Mouse (Mus musculus): ENCODE data around the gene Abhd12. TPM values are rescaled to one million over a fixed set of nuclear protein-coding genes. Genes with fewer than 3 reads are reported as not detected.

The Abhd12 gene
- polyA plus RNA-seq, 1 experiment: not detected

DNA sequence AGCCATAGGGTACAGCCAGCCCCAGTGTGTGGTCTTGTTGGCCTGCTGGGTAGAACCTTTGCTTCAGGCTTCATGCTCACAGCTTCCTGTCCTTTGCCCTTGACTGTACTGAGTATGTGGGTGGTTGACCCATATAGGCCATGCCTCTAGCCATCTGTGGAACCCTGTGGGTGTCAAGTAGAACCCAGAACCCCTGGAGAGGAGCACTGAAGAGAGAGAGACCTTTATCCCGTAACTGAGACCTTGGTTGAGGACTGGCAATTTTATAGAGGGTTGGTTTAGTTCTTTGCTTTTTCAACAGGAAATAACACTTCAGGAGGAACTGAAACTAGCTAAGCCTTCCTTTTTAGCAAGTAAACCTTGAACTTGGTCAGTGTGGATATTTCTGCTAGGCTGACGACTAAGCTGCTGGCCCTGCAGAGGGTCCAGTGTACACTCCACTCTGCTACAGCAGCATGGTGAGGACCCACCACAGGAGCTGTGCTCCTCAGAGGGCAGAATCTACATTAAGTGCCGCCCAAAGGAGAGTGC is 73.6 kb downstream of the Abhd12 start:
- 71% methylated on average over 3 of the region's 3 CpGs for WGBS
- H3K4me3 ChIP-seq (ENCODE audit: insufficient read depth, low read depth, low read length): no peak overlapping the region
- TF ChIP-seq POLR2A (IDR thresholded peaks at IDR 0.05; ENCODE audit: insufficient read depth, low read depth, low read length) (no peak), CTCF (IDR thresholded peaks at IDR 0.05; ENCODE audit: insufficient read depth, low read depth, low read length) (no peak)
- no peaks in the 10 kb centered on the region for H3K4me1 ChIP-seq (ENCODE audit: control insufficient read depth, insufficient read depth, low read length)
- H3K27ac ChIP-seq (ENCODE audit: insufficient read depth, low read depth, low read length): no peak overlapping the region

- H3K4me1 ChIP-seq (ENCODE audit: control insufficient read depth, insufficient read depth, low read length): no peaks in the 10 kb centered on the region
- WGBS: 76% methylated on average over 2 of the region's 2 CpGs
- no peak overlapping the region for H3K27ac ChIP-seq (ENCODE audit: insufficient read depth, low read depth, low read length)
- no peak overlapping the region for H3K4me3 ChIP-seq (ENCODE audit: insufficient read depth, low read depth, low read length)
- TF ChIP-seq CTCF (IDR thresholded peaks at IDR 0.05; ENCODE audit: insufficient read depth, low read depth, low read length) (no peak), POLR2A (IDR thresholded peaks at IDR 0.05; ENCODE audit: insufficient read depth, low read depth, low read length) (no peak)
Observed at GRCm38 (mm10) chr2:150830011-150830410, 74.5 kb downstream of the Abhd12 start.

DNA sequence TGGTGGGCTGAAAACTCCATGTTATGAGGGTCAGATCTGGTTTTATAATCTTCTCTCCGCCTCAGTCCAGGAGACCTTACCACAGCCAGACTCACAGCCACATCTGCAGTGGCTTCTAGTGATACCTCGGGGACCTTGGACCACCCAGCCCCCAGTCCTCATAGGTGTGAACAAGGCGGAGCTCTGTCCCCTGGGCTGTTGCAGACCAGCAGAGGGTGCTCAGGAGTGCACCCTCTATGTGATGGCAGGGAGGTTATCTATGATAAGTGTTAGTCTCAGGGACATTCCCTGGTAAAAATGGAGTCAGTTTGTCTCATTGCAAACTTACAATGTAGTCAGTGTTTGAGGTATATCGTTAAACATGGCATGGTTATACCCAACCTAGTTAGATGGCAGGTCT is 75.9 kb downstream of the Abhd12 start:
- TF ChIP-seq POLR2A (IDR thresholded peaks at IDR 0.05; ENCODE audit: insufficient read depth, low read depth, low read length) (no peak), CTCF (IDR thresholded peaks at IDR 0.05; ENCODE audit: insufficient read depth, low read depth, low read length) (no peak)
- no peak overlapping the region for H3K27ac ChIP-seq (ENCODE audit: insufficient read depth, low read depth, low read length)
- no peaks in the 10 kb centered on the region for H3K4me1 ChIP-seq (ENCODE audit: control insufficient read depth, insufficient read depth, low read length)
- WGBS: 85% methylated on average over 4 of the region's 4 CpGs
- no peak overlapping the region for H3K4me3 ChIP-seq (ENCODE audit: insufficient read depth, low read depth, low read length)

GRCm38 (mm10) chr2:150828164-150828563 is 76.4 kb downstream of the Abhd12 start:
- Histone ChIP-seq H3K4me1 (ENCODE audit: control insufficient read depth, insufficient read depth, low read length) (no peaks in the 10 kb centered on the region), H3K4me3 (ENCODE audit: insufficient read depth, low read depth, low read length) (no peak overlapping the region), H3K27ac (ENCODE audit: insufficient read depth, low read depth, low read length) (no peak overlapping the region)
- TF ChIP-seq POLR2A (IDR thresholded peaks at IDR 0.05; ENCODE audit: insufficient read depth, low read depth, low read length) (no peak), CTCF (IDR thresholded peaks at IDR 0.05; ENCODE audit: insufficient read depth, low read depth, low read length) (no peak)
- 81% methylated on average over 3 of the region's 3 CpGs for WGBS

DNA sequence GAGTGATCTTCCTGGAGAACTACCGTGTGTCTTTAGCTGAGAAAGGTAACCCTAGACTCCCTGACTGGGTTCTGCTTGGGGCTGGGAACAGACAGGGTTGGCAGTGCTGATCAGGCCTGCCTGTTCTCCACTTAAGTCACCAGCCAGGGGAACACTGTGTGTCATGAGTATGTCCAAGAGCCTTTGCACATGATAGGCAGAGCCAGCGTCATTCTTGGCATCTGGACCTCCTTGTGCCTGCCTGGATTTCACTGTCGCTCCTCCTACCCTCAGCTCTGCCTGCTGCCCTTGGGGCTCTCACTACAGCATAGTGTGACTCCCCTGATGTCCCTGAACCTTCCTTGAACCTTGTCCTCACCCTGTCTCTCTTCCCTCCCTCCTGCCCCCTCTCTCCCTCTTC is 78.1 kb downstream of the Abhd12 start:
- no peak overlapping the region for H3K27ac ChIP-seq (ENCODE audit: insufficient read depth, low read depth, low read length)
- peaks cover 7% of the 10 kb centered on the region; the same call in 1 of the 2 replicates for H3K4me1 ChIP-seq (ENCODE audit: control insufficient read depth, insufficient read depth, low read length)
- WGBS: 71% methylated on average over 3 of the region's 3 CpGs
- no peak for TF ChIP-seq POLR2A (IDR thresholded peaks at IDR 0.05; ENCODE audit: insufficient read depth, low read depth, low read length)
- TF ChIP-seq CTCF (IDR thresholded peaks at IDR 0.05; ENCODE audit: insufficient read depth, low read depth, low read length): no peak
- H3K4me3 ChIP-seq (ENCODE audit: insufficient read depth, low read depth, low read length): no peak overlapping the region

DNA sequence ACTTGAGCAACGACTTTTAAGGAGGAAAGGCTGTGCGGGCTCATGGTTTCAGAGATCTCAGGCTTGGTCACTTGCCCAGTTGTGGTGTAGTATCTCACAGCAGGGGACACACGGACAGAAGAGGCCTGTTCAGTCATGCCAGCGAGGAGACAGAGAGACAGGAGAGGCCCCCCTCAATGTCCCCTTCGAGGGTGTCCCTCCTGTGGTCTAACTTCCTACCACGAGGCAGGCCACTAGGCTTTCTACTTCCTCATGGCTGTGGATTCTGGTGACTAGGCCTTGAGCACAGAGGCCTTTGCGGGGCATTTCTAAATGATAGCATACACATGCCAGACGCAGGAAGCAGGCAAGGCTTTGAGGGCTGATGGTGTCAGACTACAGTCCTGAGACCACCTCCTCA is 81.6 kb downstream of the Abhd12 start:
- Histone ChIP-seq H3K27ac (ENCODE audit: insufficient read depth, low read depth, low read length) (no peak overlapping the region), H3K4me1 (ENCODE audit: control insufficient read depth, insufficient read depth, low read length) (peaks cover 7% of the 10 kb centered on the region; the same call in 1 of the 2 replicates), H3K4me3 (ENCODE audit: insufficient read depth, low read depth, low read length) (no peak overlapping the region)
- 63% methylated on average over 8 of the region's 8 CpGs for WGBS
- TF ChIP-seq CTCF (IDR thresholded peaks at IDR 0.05; ENCODE audit: insufficient read depth, low read depth, low read length): no peak
- TF ChIP-seq POLR2A (IDR thresholded peaks at IDR 0.05; ENCODE audit: insufficient read depth, low read depth, low read length): no peak

DNA sequence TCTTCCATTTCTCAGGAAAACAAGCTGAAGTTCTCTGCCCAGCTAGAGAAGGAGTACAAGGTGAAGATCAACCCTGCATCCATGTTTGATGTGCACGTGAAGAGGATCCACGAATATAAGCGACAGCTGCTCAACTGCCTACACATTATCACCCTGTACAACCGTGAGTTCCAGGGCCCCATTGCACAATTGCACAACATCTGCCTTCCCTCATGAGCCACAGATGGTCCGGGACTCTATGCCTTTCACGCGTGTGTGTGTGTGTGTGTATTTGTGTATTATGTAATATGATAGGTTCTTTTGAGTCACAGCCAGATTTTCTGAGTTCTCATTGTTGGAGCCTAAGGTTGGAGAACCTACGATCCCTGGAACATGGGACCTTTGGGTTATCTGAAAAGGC is 83.8 kb downstream of the Abhd12 start:
- Histone ChIP-seq H3K4me1 (ENCODE audit: control insufficient read depth, insufficient read depth, low read length) (peaks cover 15% of the 10 kb centered on the region; the same call in 1 of the 2 replicates), H3K4me3 (ENCODE audit: insufficient read depth, low read depth, low read length) (no peak overlapping the region), H3K27ac (ENCODE audit: insufficient read depth, low read depth, low read length) (no peak overlapping the region)
- 91% methylated on average over 8 of the region's 8 CpGs for WGBS
- no peak for TF ChIP-seq POLR2A (IDR thresholded peaks at IDR 0.05; ENCODE audit: insufficient read depth, low read depth, low read length)
- no peak for TF ChIP-seq CTCF (IDR thresholded peaks at IDR 0.05; ENCODE audit: insufficient read depth, low read depth, low read length)

- peaks cover 15% of the 10 kb centered on the region; the same call in 1 of the 2 replicates for H3K4me1 ChIP-seq (ENCODE audit: control insufficient read depth, insufficient read depth, low read length)
- TF ChIP-seq CTCF (IDR thresholded peaks at IDR 0.05; ENCODE audit: insufficient read depth, low read depth, low read length) (no peak), POLR2A (IDR thresholded peaks at IDR 0.05; ENCODE audit: insufficient read depth, low read depth, low read length) (no peak)
- H3K4me3 ChIP-seq (ENCODE audit: insufficient read depth, low read depth, low read length): no peak overlapping the region
- WGBS: 85% methylated on average over 8 of the region's 8 CpGs
- no peak overlapping the region for H3K27ac ChIP-seq (ENCODE audit: insufficient read depth, low read depth, low read length)
Observed at GRCm38 (mm10) chr2:150818742-150819141, 85.8 kb downstream of the Abhd12 start.

DNA sequence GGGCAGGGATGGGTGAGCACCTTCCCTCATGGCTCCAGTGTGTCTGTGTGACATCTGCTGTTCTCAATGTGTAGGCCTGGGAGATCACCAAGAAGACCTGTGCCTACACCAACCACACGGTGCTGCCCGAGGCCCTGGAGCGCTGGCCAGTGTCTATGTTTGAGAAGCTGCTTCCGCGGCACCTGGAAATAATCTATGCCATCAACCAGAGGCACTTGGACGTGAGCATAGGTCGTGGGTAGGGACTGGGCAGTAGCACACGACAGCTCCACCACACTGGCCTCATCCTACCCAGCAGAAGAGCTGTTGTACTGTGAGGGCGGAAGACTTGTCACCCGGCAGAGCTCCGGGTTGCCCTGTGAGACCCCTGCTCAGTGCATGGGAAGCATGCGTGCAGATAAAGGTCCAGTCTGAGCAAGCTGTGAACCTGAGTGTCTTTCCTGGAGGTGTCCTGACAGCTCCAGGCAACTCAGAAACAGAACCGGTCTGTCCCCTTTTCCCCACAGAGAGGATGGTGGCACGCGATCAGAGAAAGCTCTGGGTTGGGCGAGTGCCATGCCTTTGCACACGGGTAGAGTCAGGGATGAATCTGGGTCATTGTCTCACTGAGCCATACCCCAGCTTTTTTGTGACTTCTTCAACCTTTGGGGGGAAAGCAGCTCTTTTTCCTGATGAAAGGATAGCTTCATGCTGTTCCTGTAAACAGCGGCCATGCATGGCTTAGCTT is 87.7 kb downstream of the Abhd12 start:
- TF ChIP-seq CTCF (IDR thresholded peaks at IDR 0.05; ENCODE audit: insufficient read depth, low read depth, low read length): no peak
- no peak for TF ChIP-seq POLR2A (IDR thresholded peaks at IDR 0.05; ENCODE audit: insufficient read depth, low read depth, low read length)
- 79% methylated on average over 18 of the region's 18 CpGs for WGBS
- Histone ChIP-seq H3K4me3 (ENCODE audit: insufficient read depth, low read depth, low read length) (no peak overlapping the region), H3K4me1 (ENCODE audit: control insufficient read depth, insufficient read depth, low read length) (peaks cover 12% of the 10 kb centered on the region; the same call in 1 of the 2 replicates), H3K27ac (ENCODE audit: insufficient read depth, low read depth, low read length) (peak overlapping the region; percentile 20; the same call in 1 of the 2 replicates)
